Mouse (Mus musculus): ENCODE data around the gene Mrgpra2b. TPM values are rescaled to one million over a fixed set of nuclear protein-coding genes. Genes with fewer than 3 reads are reported as not detected.
A peak's percentile ranks its signal among the peaks of the same experiment; 100 is the strongest.
"Not testable (repeated sequence)": the region's sequence is repeated elsewhere in the genome, so short reads cannot be mapped to it uniquely, and the experiment has no call there.

The Mrgpra2b gene
- total RNA-seq (2015) (94.4 and 106 TPM in 2 replicates), total RNA-seq (2017) (28.8 and 36.2 TPM in 2 replicates)

DNA sequence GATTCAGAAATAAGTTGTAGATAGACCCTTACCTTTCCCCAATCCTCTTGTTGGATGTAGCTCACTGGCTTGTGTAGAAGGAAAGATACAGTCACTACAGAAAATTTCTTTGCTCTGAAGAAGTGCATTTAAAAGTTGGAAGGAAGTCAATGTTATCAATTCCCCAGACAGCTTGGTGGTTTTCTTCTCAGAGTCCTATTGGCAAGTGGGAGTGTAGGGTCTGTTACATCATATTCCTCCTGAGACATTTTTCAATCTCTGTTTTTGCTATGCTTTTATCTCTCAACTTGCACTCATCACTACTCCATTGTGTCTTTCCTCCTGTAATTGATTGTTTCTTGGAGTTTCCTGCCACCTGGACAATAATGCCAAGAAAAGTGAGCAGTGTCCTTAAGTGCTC lies at the start of gene Mrgpra2b:
TSS of gene Mrgpra2b (minus strand) at position 101 of the 400 bp plus-strand sequence.
- no peak for ATAC-seq (ENCODE audit: poor library complexity, severe bottlenecking)

DNA sequence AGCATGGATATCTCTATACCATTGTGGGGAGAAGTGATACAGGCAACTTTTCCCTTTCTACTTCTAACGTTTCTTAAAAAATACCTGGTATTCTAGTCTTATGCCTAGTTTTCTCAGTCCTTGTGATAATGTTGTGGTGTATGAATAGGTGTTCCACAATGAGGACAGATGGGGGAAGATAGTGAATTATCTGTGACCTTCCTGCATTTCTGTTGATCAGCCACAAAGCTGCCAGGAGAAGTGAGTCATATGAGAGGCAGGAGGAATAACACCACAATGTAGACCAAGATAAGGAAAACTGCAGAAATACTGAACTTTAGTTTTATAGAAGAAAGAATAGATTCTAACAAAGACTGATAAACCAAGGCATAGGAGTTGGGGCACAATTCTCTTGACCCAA lies 12.3 kb downstream of the Mrgpra2b start:
- ATAC-seq (ENCODE audit: poor library complexity, severe bottlenecking) = no peak

DNA sequence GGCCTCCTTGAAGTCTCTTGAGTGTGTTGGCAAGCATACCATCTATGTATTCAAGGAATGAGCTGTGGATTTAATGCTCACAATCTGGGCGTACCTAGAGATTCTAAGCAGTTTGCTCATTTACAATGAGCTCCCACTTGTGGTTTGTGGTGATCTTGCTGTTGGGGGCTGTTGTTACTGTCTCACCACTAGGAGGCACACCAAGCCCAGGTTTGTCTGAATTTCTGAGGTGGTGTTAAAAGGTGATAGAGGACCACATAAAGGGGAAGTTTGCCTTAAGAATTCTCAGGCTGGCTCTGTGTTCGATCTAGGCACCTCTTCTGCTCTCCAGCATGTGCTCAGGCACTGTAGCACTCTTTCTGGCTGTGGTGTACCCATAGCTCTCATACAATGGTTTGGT lies 13.6 kb downstream of the Mrgpra2b start:
- peak; percentile 95 for ATAC-seq (ENCODE audit: poor library complexity, severe bottlenecking)

DNA sequence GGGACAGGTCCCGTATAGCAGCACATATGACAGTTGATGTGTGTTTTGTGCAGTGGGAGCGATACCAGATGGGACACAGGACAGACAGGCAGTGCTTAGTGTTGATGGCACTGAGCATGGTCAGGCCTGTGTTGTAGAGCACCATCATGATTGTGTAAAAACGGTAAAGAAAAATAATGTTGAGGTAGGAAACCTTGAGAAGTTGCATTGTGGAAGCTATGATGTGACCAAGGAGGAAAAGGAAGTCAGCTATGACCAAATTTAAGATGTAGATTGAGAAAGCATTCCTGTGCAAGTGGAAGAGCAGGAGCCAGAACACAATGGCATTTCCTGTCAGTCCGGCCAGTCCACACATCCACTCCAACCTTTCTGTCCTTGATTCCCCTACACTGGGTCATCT lies 25.7 kb downstream of the Mrgpra2b start:
- ATAC-seq (ENCODE audit: poor library complexity, severe bottlenecking) = peak; percentile 89

DNA sequence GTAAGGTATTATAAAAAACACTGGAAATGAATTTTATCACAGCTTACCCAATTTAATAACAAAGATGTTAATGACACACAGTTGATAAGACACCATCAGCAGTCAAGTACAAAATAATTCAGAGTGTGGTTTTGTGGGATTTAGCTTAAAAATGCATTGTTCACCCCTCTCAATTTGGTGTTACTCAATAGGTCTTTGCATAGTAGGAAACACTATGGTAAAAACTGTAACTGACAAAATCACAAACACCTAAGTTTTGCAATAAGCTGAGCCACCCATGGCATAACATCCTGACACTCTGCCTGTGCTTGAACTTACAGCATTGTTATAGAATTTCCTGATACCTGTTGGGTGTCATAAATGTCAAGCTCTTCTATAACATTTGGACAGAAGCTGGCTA lies 37.4 kb downstream of the Mrgpra2b start:
- peak; percentile 19 for ATAC-seq (ENCODE audit: poor library complexity, severe bottlenecking)

DNA sequence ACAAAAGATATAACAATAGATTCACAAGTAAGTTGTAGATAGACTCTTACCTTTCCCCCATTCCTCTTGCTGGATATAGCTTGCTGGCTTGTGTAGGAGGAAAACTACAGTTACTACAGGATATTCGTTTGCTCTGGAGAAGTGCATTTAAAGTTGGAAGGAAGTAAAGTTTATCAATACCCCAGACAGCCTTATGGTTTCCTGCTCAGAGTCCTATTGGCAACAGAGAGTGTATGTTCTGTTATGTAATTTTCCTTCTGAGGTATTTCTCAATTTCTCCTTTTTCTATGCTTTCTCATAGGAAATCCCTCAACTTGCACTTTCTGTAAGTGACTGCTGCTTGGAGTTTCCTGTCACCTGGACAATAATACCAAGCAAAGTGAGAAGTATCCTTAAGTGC lies 39.2 kb downstream of the Mrgpra2b start:
- ATAC-seq (ENCODE audit: poor library complexity, severe bottlenecking) = peak; percentile 85

DNA sequence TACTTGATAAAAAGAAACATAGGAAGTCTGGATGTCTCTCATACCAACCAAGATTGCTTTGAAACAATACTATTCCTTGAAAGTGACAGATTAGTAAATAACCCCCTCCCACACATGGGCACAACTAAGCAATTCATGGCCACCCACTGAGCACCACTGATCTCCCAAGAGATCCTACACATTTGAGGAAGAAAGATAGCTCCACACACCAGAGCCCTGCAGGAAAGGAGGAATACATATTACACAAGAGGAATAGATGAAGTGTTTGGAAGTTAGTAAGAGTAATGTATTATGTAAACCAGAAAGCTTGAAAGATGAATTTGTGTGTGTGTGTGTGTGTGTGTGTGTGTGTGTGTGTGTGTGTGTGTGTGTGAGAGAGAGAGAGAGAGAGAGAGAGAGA lies 45.5 kb downstream of the Mrgpra2b start:
- peak; percentile 43; the same call in 1 of the 2 replicates for ATAC-seq (ENCODE audit: poor library complexity, severe bottlenecking)

DNA sequence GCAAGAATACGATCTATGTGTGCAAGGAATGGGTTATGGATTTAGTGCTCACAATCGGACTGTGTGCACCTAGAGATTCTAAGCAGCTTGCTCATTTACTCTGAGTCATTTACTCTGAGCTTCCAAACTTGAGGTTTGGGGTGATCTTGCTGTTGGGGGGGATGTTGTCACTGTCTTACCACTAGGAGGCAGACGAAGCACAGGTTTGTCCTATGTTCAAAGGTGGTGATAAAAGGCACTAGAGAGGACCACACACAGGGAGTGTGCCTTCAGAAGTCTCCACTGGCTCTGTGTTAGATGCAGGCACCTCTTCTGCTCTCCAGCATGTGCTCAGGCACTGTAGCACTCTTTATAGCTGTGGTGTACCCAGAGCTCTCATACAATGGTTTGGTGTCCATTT lies 54.8 kb downstream of the Mrgpra2b start:
- peak; percentile 78 for ATAC-seq (ENCODE audit: poor library complexity, severe bottlenecking)

DNA sequence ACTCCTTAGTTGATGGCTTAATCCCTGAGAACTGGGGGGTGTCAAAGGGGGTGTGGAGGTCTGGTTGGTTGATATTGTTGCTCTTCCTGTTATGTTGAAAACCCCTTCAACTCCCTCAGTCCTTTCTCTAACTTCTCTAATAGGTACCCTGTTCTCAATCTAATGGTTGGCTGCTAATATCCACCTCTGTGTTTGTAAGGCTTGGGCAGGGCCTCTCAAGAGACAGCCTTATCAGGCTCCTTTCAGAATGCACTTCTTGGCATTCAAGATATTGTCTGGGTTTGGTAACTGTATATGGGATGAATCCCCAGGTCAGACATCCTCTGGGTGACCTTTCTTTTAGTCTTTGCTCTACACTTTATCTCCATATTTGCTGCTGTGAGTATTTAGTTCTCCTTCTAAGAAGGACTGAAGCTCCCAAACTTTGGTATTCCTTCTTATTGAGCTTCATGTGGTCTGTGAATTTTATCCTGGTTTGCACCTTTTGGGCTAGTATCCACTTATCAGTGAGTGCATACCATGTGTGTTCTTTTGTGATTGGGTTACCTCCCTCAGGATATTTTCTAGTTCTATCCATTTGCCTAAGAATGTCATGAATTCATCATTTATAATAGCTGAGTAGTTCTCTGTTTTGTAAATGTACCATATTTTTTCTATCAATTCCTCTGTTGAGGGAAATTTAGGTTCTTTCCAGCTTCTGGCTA lies 63.2 kb downstream of the Mrgpra2b start:
- ATAC-seq (ENCODE audit: poor library complexity, severe bottlenecking) = not testable (repeated sequence)

DNA sequence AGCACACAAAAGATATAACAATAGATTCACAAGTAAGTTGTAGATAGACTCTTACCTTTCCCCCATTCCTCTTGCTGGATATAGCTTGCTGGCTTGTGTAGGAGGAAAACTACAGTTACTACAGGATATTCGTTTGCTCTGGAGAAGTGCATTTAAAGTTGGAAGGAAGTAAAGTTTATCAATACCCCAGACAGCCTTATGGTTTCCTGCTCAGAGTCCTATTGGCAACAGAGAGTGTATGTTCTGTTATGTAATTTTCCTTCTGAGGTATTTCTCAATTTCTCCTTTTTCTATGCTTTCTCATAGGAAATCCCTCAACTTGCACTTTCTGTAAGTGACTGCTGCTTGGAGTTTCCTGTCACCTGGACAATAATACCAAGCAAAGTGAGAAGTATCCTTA lies 76.6 kb downstream of the Mrgpra2b start, which contains the start of gene Mrgpra2a:
TSS of gene Mrgpra2a (minus strand) at position 125 of the 400 bp plus-strand sequence.
- ATAC-seq (ENCODE audit: poor library complexity, severe bottlenecking) = peak; percentile 89

DNA sequence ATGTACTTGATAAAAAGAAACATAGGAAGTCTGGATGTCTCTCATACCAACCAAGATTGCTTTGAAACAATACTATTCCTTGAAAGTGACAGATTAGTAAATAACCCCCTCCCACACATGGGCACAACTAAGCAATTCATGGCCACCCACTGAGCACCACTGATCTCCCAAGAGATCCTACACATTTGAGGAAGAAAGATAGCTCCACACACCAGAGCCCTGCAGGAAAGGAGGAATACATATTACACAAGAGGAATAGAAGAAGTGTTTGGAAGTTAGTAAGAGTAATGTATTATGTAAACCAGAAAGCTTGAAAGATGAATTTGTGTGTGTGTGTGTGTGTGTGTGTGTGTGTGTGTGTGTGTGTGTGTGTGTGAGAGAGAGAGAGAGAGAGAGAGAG lies 82.9 kb downstream of the Mrgpra2b start:
- ATAC-seq (ENCODE audit: poor library complexity, severe bottlenecking) = peak; percentile 45; the same call in 1 of the 2 replicates

DNA sequence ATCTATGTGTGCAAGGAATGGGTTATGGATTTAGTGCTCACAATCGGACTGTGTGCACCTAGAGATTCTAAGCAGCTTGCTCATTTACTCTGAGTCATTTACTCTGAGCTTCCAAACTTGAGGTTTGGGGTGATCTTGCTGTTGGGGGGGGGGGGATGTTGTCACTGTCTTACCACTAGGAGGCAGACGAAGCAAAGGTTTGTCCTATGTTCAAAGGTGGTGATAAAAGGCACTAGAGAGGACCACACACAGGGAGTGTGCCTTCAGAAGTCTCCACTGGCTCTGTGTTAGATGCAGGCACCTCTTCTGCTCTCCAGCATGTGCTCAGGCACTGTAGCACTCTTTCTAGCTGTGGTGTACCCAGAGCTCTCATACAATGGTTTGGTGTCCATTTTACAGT lies 92.2 kb downstream of the Mrgpra2b start:
- peak; percentile 70 for ATAC-seq (ENCODE audit: poor library complexity, severe bottlenecking)

DNA sequence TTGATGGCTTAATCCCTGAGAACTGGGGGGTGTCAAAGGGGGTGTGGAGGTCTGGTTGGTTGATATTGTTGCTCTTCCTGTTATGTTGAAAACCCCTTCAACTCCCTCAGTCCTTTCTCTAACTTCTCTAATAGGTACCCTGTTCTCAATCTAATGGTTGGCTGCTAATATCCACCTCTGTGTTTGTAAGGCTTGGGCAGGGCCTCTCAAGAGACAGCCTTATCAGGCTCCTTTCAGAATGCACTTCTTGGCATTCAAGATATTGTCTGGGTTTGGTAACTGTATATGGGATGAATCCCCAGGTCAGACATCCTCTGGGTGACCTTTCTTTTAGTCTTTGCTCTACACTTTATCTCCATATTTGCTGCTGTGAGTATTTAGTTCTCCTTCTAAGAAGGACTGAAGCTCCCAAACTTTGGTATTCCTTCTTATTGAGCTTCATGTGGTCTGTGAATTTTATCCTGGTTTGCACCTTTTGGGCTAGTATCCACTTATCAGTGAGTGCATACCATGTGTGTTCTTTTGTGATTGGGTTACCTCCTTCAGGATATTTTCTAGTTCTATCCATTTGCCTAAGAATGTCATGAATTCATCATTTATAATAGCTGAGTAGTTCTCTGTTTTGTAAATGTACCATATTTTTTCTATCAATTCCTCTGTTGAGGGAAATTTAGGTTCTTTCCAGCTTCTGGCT lies 100.7 kb downstream of the Mrgpra2b start:
- not testable (repeated sequence) for ATAC-seq (ENCODE audit: poor library complexity, severe bottlenecking)

Other genes with a start within 250 kb of the Mrgpra2b start
- not detected in 2 replicates for gene Mrgpra1, start 174.6 kb downstream of the Mrgpra2b start, total RNA-seq (2015)
- gene Mrgpra1, start 174.6 kb downstream of the Mrgpra2b start, total RNA-seq (2017) = not detected in 2 replicates
- gene Mrgpra2a, start 76.7 kb downstream of the Mrgpra2b start, total RNA-seq (2015) = 12.7 and 21.4 TPM in 2 replicates
- gene Mrgpra2a, start 76.7 kb downstream of the Mrgpra2b start, total RNA-seq (2017) = 2.0 TPM in 1 of 2 replicates, not detected in the other
- gene Mrgpra3, start 72.5 kb upstream of the Mrgpra2b start, total RNA-seq (2015) = not detected in 2 replicates
- not detected in 2 replicates for gene Mrgpra3, start 72.5 kb upstream of the Mrgpra2b start, total RNA-seq (2017)